ENCODE assay signal across 8 mouse cellular contexts in genomic region chr11:59661005-59661404, GRCm38 (mm10). TPM values are rescaled to one million over a fixed set of nuclear protein-coding genes. Genes with fewer than 3 reads are reported as not detected.
DNase-seq lines count a peak whose midpoint lies in the region; ATAC-seq and TF ChIP-seq lines count a peak whose summit lies in the region.

Gene Mprip, plus strand, starts transcription at chr11:59661305.

- H3K4me3 ChIP-seq in thymus, adult 2 months (ENCODE audit: control insufficient read depth, insufficient read depth, low read length), result peak within 1 kb of the TSS; percentile 64
- peak within 1 kb of the TSS; percentile 81 for H3K4me3 ChIP-seq in erythroblast, embryonic 14.5 days (replicated peaks)
- peak within 1 kb of the TSS; percentile 69 for H3K4me3 ChIP-seq in midbrain, embryonic 12.5 days

- no peaks in the 10 kb centered on the region for H3K9me3 ChIP-seq in erythroblast, embryonic 14.5 days (ENCODE audit: control insufficient read depth, low read length)
- no peaks in the 10 kb centered on the region for H3K9me3 ChIP-seq in midbrain, embryonic 12.5 days

- no peak for DNase-seq in thymus, adult 2 months
- no peak for DNase-seq in thymus, adult 18-20 months
- no peak for DNase-seq in heart, postnatal 14 days
- no peak for DNase-seq in layer of hippocampus, postnatal 10 days (ENCODE audit: low spot score in 2 of 2)
- no peak for DNase-seq in spleen, adult 18-20 months
- DNase-seq in cerebellum, postnatal 10 days, result no peak

- no peak for TF ChIP-seq CTCF in thymus, adult 2 months (IDR thresholded peaks at IDR 0.05; ENCODE audit: borderline replicate concordance, control insufficient read depth, extremely low read depth, insufficient read depth, low read length, poor library complexity)

- no peak for TF ChIP-seq POLR2A in thymus, adult 2 months (IDR thresholded peaks at IDR 0.05; ENCODE audit: control insufficient read depth, extremely low read depth, insufficient read depth, low read length, poor library complexity)

- intact Hi-C loops in heart, postnatal 14 days (cut with DNase I), result no loop called here

- WGBS in thymus, adult 2 months, result 96% methylated on average over 3 of the region's 3 CpGs
- 45% methylated on average over 3 of the region's 3 CpGs for WGBS in midbrain, embryonic 12.5 days

- peak within 1 kb of the TSS; percentile 92 for H3K4me2 ChIP-seq in midbrain, embryonic 12.5 days (replicated peaks)

- H3K4me1 ChIP-seq in thymus, adult 2 months (replicated peaks; ENCODE audit: control insufficient read depth, insufficient read depth, low read length), result peaks cover 21% of the 10 kb centered on the region
- H3K4me1 ChIP-seq in erythroblast, embryonic 14.5 days (ENCODE audit: control insufficient read depth), result peaks cover 42% of the 10 kb centered on the region
- peaks cover 34% of the 10 kb centered on the region for H3K4me1 ChIP-seq in midbrain, embryonic 12.5 days

- H3K36me3 ChIP-seq in thymus, adult 2 months (ENCODE audit: control insufficient read depth, insufficient read depth, low read length), result no peaks in the 10 kb centered on the region
- H3K36me3 ChIP-seq in erythroblast, embryonic 14.5 days (ENCODE audit: control insufficient read depth), result peaks cover 4% of the 10 kb centered on the region; the same call in 1 of the 2 replicates
- no peaks in the 10 kb centered on the region for H3K36me3 ChIP-seq in midbrain, embryonic 12.5 days

- H3K27me3 ChIP-seq in thymus, adult 2 months (ENCODE audit: control insufficient read depth, insufficient read depth, low read length), result no peaks in the 10 kb centered on the region
- peaks cover 3% of the 10 kb centered on the region; the same call in 1 of the 2 replicates for H3K27me3 ChIP-seq in erythroblast, embryonic 14.5 days (ENCODE audit: control insufficient read depth)
- H3K27me3 ChIP-seq in midbrain, embryonic 12.5 days, result peaks cover 8% of the 10 kb centered on the region; the same call in 1 of the 2 replicates

- peak within 1 kb of the TSS; percentile 68 for H3K9ac ChIP-seq in midbrain, embryonic 12.5 days (replicated peaks)

- no peak within 1 kb of the TSS for H3K27ac ChIP-seq in thymus, adult 2 months (ENCODE audit: control insufficient read depth, insufficient read depth, low read length)
- H3K27ac ChIP-seq in midbrain, embryonic 12.5 days (replicated peaks), result peak within 1 kb of the TSS; percentile 64

- no peak for ATAC-seq in midbrain, embryonic 12.5 days (ENCODE audit: low FRiP score, low read depth)

RNA-seq across cellular contexts. Expression of gene Mprip, which starts in this region (rescaled TPM):
- polyA plus RNA-seq in thymus, adult 2 months (2012; rRNA removed), result 172 and 221 TPM in 2 replicates
- polyA plus RNA-seq in erythroblast, embryonic 14.5 days (2012), result 3.0 and 3.4 TPM in 2 replicates
- 100 to 1,000 TPM; 171 to 185 TPM for total RNA-seq in heart, postnatal 14 days (2021)
- 100 to 1,000 TPM; 240 to 256 TPM for total RNA-seq in layer of hippocampus, postnatal 10 days (2021)
- polyA plus RNA-seq in midbrain, embryonic 12.5 days (2016; fragmentation: Nextera tagmentation; extraction: Ambion mirVana), result 73.0 and 75.6 TPM in 2 replicates

Comparison
In these comparisons a context has a peak if more than half of its experiments do, and no peak if none do; other contexts are left out.
1. RNA of gene Mprip (polyA plus RNA-seq): 172 to 221 TPM in thymus, adult 2 months and 73.0 to 75.6 TPM in midbrain, embryonic 12.5 days; 3.0 to 3.4 TPM in erythroblast, embryonic 14.5 days; every median in the first group is over 10 times any median in the second.
2. Peak in every context shown above with its lines, with median percentiles within 50 percentile points of each other: H3K4me3 ChIP-seq.